Mouse (Mus musculus): ENCODE measurements around the gene C730034F03Rik. TPM values are rescaled to one million over a fixed set of nuclear protein-coding genes. Genes with fewer than 3 reads are reported as not detected.

C730034F03Rik gene
- polyA plus RNA-seq, 1 experiment: 1.3 TPM

- DNase-seq (ENCODE audit: low read depth): no peak
Observed at GRCm38 (mm10) chr15:89475293-89475600, 45.9 kb downstream of the C730034F03Rik start.

DNA sequence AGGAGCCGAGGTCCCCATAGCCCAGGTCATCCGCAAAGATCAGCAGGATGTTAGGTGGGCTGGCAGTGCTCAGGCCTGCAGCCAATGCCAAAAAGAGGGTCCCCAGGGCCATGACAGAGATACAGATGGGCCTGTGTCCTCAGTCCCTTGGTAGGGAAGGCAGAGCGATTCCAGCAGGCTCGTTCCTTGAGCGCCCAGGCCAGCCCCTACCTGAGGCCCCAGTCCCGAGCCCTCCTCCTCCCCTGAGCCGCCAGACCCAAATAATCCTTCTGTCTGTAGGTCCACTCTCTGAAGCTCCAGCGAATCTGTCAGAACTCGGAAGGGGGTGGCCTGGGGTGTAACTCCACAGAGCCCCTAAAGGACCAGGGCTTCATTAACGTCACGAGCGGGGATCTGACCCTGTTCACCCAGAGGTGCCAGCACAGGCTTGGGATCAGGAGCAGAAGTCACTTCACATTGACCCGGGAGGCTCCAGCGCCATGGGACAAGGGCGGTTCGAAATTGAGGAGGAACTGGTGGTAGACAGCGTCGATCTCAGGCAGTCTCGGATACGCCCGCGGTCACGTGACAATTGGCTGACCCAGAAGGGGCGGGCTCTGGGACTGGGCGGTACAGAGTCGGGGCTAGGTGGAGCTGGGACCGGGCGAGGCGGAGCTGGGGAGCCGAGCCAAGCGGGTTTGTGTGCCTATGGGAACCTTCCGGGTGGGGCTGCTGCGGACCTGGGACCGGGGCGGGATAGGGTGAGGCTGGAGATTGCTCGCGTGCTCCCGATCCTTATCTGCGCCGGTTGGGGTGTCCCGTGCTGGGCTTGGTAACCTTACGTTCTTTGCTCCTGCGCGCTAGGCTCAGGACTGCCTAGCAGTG, 46.5 kb downstream of the C730034F03Rik start:
- peak; percentile 20 for DNase-seq (ENCODE audit: low read depth)

DNA sequence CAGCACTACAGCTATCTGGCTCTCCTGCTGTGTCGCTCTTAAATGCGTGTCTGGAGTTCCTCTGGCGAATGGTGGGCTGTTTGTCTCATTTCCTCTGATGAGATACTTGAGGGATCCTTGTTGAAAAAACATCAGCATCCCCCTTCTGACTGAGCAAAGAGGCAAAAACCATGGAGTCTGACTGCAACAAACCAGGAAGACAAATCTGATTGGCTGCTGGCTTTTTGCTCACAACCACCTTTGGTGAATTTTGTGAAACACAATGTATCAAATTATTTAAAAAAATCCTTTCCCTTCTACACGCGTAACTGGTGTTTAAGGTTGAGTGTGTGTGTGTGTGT, 47.1 kb downstream of the C730034F03Rik start:
- DNase-seq (ENCODE audit: low read depth): no peak

DNA sequence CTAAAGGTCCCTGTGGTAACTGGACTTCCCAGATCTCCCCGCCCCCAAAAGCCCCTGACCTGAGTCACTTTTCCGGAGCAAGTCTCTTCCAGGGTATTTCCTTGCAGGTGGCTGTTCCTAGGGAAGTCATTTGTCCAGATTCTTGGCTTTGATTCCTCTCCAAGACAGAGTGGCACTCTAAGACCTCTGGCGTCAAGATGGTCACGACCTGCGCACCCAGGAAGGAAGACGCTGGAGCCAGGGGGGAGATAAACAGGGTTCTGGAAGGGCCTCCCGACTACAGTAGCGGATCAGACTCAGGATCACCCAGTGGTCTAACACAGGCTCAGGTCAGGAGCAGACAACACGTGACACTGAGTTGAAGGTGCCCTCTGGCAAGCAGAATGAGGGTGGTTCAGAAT, 47.7 kb downstream of the C730034F03Rik start, which contains the start of gene Arsa:
TSS of gene Arsa (minus strand) at position 335 of the 401 bp plus-strand sequence.
- DNase-seq (ENCODE audit: low read depth): no peak

DNA sequence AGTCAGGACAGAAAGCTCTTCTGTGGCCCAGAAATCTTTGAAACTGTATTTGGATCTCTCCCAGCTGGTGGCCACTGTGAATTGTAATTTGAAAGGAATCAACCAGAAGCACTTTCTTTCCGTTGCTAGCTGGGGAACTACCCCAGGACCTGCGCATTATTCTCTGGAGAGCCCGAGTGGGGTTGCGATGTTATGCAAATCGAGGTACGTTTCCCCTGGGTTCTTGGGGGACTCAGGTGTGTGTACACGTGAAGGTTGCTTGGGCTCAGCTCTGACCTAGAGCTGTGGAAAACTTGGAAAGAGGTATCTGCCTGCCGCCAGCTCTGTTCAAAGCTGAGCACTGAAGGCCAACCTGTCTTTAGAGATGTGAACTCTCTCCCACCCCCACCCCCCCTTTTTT, 48.4 kb downstream of the C730034F03Rik start:
- DNase-seq (ENCODE audit: low read depth): no peak

DNA sequence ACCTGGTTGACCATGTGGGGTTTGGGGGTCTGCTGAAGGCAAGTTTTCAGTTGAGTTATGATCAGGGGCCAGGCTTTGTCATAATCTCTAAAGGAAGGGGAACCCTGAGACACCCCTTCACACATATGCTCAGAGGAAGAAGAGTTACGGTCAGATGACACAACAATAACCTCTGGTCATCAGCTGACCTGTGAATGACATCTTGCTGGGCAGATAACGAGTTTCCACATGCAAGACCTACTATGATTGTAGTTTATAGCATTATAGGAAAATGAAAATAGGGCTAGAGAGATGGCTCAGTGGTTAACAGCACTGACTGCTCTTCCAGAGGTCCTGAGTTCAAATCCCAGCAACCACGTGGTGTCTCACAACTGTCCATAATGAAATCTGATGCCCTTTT, 49.2 kb downstream of the C730034F03Rik start:
- DNase-seq (ENCODE audit: low read depth): no peak

Other genes with a start within 250 kb of the C730034F03Rik start
- 98.9 and 119 TPM in 2 replicates for gene Plxnb2, start 248.8 kb upstream of the C730034F03Rik start, polyA plus RNA-seq (2012; rRNA removed)
- gene Dennd6b, start 233.1 kb upstream of the C730034F03Rik start, polyA plus RNA-seq (2012; rRNA removed): 12.2 and 13.6 TPM in 2 replicates
- gene Ppp6r2, start 218.0 kb upstream of the C730034F03Rik start, polyA plus RNA-seq (2012; rRNA removed): 89.2 and 158 TPM in 2 replicates
- 127 and 142 TPM in 2 replicates for gene Sbf1, start 114.3 kb upstream of the C730034F03Rik start, polyA plus RNA-seq (2012; rRNA removed)
- 0.26 and 0.63 TPM in 2 replicates for gene Adm2, start 106.9 kb upstream of the C730034F03Rik start, polyA plus RNA-seq (2012; rRNA removed)
- 0.23 TPM in 1 of 2 replicates, not detected in the other for gene Miox, start 95.2 kb upstream of the C730034F03Rik start, polyA plus RNA-seq (2012; rRNA removed)
- 42.6 and 49.3 TPM in 2 replicates for gene Lmf2, start 73.9 kb upstream of the C730034F03Rik start, polyA plus RNA-seq (2012; rRNA removed)
- gene Ncaph2, start 73.9 kb upstream of the C730034F03Rik start, polyA plus RNA-seq (2012; rRNA removed): 104 and 155 TPM in 2 replicates
- gene Sco2, start 55.7 kb upstream of the C730034F03Rik start, polyA plus RNA-seq (2012; rRNA removed): 25.6 and 29.8 TPM in 2 replicates
- gene Tymp, start 52.5 kb upstream of the C730034F03Rik start, polyA plus RNA-seq (2012; rRNA removed): 2.3 and 3.1 TPM in 2 replicates
- 12.0 TPM in 2 replicates for gene Odf3b, start 50.3 kb upstream of the C730034F03Rik start, polyA plus RNA-seq (2012; rRNA removed)
- gene Klhdc7b, start 44.7 kb upstream of the C730034F03Rik start, polyA plus RNA-seq (2012; rRNA removed): 0.04 and 0.08 TPM in 2 replicates
- gene Syce3, start 19.1 kb upstream of the C730034F03Rik start, polyA plus RNA-seq (2012; rRNA removed): not detected in 2 replicates
- gene Cpt1b, start 3.7 kb upstream of the C730034F03Rik start, polyA plus RNA-seq (2012; rRNA removed): 3.4 and 7.0 TPM in 2 replicates
- 0.32 and 0.33 TPM in 2 replicates for gene Gm44502, start 107 bp downstream of the C730034F03Rik start, polyA plus RNA-seq (2012; rRNA removed)
- gene Chkb, start 319 bp downstream of the C730034F03Rik start, polyA plus RNA-seq (2012; rRNA removed): 47.6 and 51.2 TPM in 2 replicates
- 0.20 and 0.30 TPM in 2 replicates for gene Mapk8ip2, start 24.3 kb downstream of the C730034F03Rik start, polyA plus RNA-seq (2012; rRNA removed)
- gene Arsa, start 47.8 kb downstream of the C730034F03Rik start, polyA plus RNA-seq (2012; rRNA removed): 31.6 and 36.6 TPM in 2 replicates
- gene Shank3, start 70.0 kb downstream of the C730034F03Rik start, polyA plus RNA-seq (2012; rRNA removed): 20.4 and 20.7 TPM in 2 replicates
- 2.0 and 2.1 TPM in 2 replicates for gene Acr, start 138.7 kb downstream of the C730034F03Rik start, polyA plus RNA-seq (2012; rRNA removed)
- gene Rabl2, start 162.3 kb downstream of the C730034F03Rik start, polyA plus RNA-seq (2012; rRNA removed): 19.8 and 23.4 TPM in 2 replicates

Measured in gonadal fat pad, adult 2 months (tissue).